Mouse (Mus musculus) telencephalon, adult 2 months (tissue): ENCODE data around the gene Olfr465-ps1.
A peak's percentile ranks its signal among the peaks of the same experiment; 100 is the strongest.

Experiments
- DNase-seq: peaks from one replicate; pipeline ENCODE4 v3.0.0-alpha.2; 2011; ENCODE audit warnings: low read depth, low spot score

The Olfr465-ps1 gene

DNA sequence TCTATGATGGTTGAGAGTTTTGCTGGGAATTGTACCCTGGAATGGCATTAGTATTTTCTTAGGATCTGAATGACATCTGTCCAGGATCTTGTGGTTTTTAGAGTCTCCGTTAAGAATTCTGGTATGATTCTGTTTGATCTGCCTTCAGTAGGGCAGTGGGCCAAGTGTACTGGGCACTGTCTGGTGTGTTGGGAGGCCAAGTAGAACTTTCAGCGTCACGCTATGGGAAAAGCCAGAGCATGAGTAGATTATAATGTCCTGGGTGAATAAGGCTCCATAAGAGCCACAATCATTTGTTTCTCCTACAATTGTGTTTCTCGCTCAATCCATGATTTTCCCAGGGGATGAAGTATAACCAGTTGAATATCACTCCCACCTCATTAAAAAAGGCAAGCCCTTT, at the start of gene Olfr465-ps1:
Gene Olfr465-ps1 (plus strand): TSS at position 301 of the 400 bp plus-strand sequence.
- no peak for DNase-seq

- DNase-seq, result no peak
These were observed 42.0 kb upstream of the Olfr465-ps1 start for GRCm38 (mm10) chr13:65095923-65096322.

- DNase-seq, result no peak
These were observed 40.9 kb upstream of the Olfr465-ps1 start for GRCm38 (mm10) chr13:65097018-65097417.

- no peak for DNase-seq
These were observed 37.2 kb upstream of the Olfr465-ps1 start for GRCm38 (mm10) chr13:65100678-65101077.

DNA sequence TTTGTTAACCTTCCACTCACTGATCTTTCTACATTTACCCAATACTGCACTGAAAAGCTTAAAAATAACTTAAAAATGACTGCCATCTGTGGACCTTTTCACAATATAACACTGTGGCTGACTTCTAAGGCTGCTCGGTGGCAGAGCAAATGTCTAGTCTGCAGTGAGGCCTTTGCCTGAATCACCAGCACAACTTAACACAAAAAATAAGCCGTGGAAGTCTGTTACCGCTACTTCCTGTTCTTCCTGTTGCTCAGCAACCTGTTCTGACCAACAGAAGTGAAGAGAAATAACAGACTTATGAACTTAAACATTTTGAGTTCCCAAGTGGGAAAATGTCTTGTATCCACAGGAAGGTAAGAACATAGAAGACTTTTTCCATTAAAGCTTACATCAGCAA, 36.7 kb upstream of the Olfr465-ps1 start:
- no peak for DNase-seq

- DNase-seq, result no peak
These were observed 25.9 kb upstream of the Olfr465-ps1 start for GRCm38 (mm10) chr13:65111961-65112360.

DNA sequence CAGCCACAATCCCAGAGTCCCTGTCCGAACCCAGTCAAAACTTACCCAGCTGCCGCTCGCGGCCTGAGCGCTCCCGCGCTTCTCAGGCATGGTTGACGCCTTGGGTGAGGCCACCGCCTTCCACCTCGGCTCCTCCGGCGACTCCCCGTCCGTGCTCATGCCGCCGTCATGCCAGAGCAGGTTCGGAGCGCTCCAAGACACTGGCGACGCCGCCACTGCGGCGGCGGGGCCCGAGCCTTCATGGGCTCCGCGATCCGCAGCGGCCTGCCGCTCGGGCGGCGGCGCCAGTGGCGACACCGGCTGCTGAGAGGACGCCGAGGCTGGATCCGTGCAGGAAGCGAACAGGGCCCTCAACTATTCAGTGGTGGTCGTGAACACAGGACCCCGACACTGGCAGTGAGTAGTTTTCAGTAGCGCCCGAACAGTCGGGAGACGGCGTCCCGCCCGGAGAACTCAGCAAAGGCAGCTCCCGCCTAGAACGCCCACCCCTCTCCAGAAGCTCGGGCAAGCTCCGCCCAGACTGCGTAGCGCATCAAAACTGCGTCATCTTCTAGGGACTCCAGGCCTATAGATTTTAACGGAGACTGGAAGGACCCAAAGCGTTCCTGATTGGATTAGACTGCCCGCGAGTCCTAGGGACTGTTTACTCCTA, 25.3 kb upstream of the Olfr465-ps1 start, which contains the start of gene Mfsd14b:
Gene Mfsd14b (minus strand): TSS at position 517 of the 652 bp plus-strand sequence.
- DNase-seq, result peak; percentile 97

DNA sequence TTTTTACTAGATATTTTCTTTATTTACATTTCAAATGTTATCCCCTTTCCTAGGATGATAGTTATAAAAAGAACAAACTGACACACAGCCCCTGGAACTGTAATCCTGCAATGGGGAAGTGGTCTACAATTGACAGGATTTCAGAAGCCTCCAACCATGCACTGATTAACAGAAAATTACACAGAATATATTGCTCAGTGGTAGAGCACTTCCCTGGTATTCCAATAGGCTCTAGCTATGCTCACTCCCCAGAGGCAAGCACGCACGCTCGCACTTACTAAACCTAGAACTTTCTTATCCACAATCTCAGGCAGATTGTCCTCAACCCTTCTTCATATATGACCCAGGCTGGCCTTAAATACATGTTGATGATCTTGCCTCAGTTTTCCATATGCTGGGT, 24.6 kb upstream of the Olfr465-ps1 start:
- no peak for DNase-seq

DNA sequence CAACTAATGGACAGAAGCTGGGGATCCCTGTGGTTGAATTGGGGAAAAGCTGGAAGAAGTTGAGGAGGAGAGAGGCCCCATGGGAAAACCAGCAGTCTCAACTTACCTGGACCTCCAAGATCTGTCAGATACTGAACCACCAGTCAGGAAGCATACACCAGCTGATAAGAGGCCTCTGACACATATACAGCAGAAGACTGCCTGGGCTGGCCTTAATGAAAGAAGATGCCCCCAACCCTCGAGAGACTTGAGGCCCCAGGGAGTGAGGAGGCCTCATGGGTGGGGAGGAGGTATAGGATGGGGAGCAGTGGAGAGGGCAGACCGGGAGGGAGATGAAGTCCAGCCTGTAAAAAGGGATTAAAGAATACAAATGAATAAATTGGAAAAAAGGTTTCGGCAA, 16.9 kb upstream of the Olfr465-ps1 start:
- no peak for DNase-seq

DNA sequence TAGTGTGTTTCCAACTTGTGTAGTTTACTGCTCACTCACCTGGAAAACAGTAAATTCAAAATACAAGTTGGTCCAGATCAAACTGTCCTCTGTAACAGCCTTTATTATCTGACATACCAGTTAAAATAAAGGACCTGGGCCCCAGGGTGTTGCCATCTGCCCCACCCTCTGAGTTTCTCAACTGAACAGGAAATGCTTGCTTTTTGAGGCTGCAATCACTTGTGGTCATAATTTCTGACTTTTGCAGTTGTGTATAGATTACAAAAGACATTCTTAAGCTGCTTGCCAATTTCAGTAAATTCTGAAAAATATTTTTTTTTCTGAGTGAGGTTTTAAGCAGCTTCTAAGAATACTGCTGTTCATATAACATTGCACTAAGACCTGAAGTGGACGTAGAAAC, 15.8 kb upstream of the Olfr465-ps1 start:
- no peak for DNase-seq

DNA sequence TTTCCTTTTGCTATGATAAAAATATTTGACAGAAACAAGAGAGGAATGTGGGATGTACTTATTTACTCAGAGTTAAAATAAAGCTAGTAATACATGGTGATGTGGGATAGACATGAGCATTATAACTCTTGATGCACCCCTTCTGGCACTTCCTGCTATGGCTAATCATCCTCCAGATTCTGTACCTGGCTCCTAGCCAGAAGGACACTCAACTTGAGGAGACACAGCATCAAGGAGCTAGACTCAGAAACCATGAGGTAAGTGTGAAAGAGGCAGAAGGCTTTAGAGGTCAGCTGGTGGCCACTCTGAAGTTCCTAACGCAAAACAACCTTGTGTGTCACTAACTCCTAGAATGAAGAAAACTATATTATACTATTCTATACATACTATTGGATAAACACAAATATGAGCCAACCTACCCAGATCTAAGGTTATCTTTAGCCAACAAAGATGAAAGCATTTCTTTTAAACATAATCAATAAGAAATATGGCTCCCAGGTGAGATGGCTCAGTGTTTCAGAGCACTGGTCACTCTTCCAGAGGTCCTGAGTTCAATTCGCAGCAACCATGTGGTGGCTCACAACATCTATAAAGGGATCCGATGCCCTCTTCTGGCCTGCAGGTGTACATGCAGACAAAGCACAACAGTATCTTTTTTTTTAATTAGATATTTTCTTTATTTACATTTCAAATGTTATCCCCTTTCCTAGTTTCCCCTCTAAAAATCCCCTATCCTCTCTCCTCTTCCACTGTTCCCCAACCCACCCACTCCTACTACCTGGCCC, 10.6 kb upstream of the Olfr465-ps1 start:
- no peak for DNase-seq

DNA sequence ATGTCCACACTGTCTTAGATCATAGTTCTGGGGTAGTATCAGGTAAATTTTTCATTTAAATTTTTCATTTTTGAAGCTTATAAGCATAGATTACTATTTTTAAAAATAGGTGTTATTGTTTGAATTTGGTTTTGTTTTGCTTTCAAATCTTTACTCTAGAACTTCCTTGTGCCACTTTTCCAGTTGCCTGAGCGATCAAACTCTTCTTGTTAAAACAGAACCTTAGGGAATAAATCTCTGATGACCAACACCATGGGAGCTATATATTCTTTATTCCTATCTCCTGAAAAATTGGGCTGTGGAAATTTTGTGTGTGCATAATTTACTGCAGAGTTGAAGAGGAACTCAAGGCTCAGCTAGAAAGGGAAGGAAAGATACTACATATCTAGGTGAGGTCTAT, 12.1 kb downstream of the Olfr465-ps1 start, which contains the start of gene Olfr466:
Gene Olfr466 (plus strand): TSS at position 301 of the 400 bp plus-strand sequence.
- DNase-seq, result no peak

GRCm38 (mm10) chr13:65174102-65174501, 36.2 kb downstream of the Olfr465-ps1 start:
- no peak for DNase-seq

DNA sequence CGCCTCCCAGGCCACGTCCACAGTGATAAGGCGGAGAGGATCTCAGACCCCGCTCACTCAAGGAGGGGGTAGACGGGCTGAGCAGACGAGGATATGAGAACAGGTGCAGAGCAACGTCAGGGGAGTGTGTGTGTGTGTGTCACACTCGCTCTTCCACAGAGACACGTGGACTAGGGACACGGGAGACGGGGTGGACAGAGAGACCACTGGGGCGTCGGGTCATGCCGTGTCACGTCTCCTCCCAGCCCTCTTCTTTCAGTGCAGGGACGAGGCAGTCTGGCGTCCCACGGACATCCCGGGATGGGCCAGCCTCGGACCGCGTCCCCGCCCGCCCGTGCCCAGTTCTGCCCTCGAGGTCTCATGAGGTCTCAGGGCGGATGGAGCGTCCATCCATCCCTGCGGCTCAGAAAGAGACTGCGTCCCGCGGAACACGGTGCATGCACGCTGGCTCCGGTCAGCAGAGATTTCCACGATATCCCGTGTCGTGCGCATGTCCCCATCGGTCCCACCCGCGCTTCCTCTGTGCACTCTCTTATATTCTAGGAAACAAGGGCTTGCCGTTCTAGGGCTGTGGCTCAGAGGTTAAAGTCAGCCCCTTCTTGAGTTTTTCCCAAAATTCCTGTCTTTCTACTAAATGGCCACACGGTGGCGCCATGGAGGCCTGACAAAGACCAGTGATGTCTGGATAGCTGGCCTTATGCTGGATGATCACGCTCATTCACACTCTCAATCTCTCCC, 38.0 kb downstream of the Olfr465-ps1 start:
- DNase-seq, result peak; percentile 1

DNA sequence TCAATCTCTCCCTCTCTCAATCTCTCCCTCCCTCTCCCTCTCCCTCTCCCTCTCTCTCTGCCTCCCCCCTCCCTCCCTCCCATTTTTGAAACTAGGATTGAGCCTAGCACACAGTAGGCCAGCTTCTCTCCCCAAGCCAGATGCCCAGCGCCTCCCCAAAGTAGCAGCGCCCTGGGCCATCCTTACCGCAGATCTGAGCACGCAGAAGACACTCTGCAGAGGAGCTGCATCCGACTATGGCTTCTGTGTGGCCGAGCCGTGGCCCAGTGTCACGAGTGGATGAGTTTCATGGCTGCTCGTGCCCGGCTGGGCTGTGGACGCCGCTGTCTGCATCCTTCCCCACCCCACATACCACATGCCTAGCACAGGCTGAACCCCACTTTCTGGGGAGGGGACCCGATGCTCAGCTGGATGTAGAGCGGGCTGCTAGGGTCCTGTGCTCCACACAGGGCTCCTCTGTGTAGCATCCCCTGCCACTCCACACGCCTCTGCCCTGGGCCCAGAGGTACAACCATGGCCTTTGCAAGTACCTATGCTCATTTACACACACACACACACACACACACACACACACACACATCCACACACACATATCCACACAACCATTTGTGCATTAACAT, 38.7 kb downstream of the Olfr465-ps1 start:
- no peak for DNase-seq
